23 mouse cellular contexts compared by ENCODE assay signal in genomic region chr4:150619011-150619410, GRCm38 (mm10). TPM values are rescaled to one million over a fixed set of nuclear protein-coding genes. Genes with fewer than 3 reads are reported as not detected.
DNase-seq lines count a peak whose midpoint lies in the region; ATAC-seq and TF ChIP-seq lines count a peak whose summit lies in the region.
"Had no signal": no experiment of that assay in that cellular context is flagged by ENCODE, and none has a peak within 500 bp of the region (broad histone marks: within the 10 kb centered on the region; RNA-seq: fewer than 3 reads in every experiment).

No protein-coding gene starts in this region.

- no peak for ATAC-seq in hindbrain, embryonic 16.5 days
- ATAC-seq in hindbrain, embryonic 12.5 days (ENCODE audit: low FRiP score), result no peak
- ATAC-seq in midbrain, embryonic 13.5 days, result no peak
- ATAC-seq in neural tube, embryonic 15.5 days (ENCODE audit: low FRiP score), result no peak
- ATAC-seq: activated CD4-positive, CD25-positive, alpha-beta regulatory T cell, adult 4 months; CD4-positive, CD25-positive, alpha-beta regulatory T cell, adult 4 months; forebrain, embryonic 13.5 days; Patski had no signal

- H3K4me1 ChIP-seq in heart, adult 2 months (ENCODE audit: control insufficient read depth, insufficient read depth, low read length), result no peaks in the 10 kb centered on the region
- H3K4me1 ChIP-seq in hindbrain, embryonic 16.5 days (ENCODE audit: control insufficient read depth, insufficient read depth, low read depth, low read length), result no peaks in the 10 kb centered on the region; the same call in 1 of the 2 replicates
- H3K4me1 ChIP-seq in hindbrain, embryonic 12.5 days, result no peaks in the 10 kb centered on the region
- H3K4me1 ChIP-seq in midbrain, embryonic 13.5 days (replicated peaks), result no peaks in the 10 kb centered on the region
- H3K4me1 ChIP-seq in midbrain, embryonic 10.5 days, result peaks cover 10% of the 10 kb centered on the region
- H3K4me1 ChIP-seq in neural tube, embryonic 15.5 days, result peaks cover 18% of the 10 kb centered on the region
- H3K4me1 ChIP-seq: embryonic facial prominence, embryonic 10.5 days; embryonic facial prominence, embryonic 12.5 days; forebrain, embryonic 13.5 days had no signal

- no peak overlapping the region for H3K4me3 ChIP-seq in heart, adult 2 months
- no peak overlapping the region for H3K4me3 ChIP-seq in hindbrain, embryonic 16.5 days (ENCODE audit: low read length)
- H3K4me3 ChIP-seq in hindbrain, embryonic 12.5 days, result no peak overlapping the region
- H3K4me3 ChIP-seq in midbrain, embryonic 13.5 days (replicated peaks), result no peak overlapping the region
- no peak overlapping the region for H3K4me3 ChIP-seq in midbrain, embryonic 10.5 days
- no peak overlapping the region for H3K4me3 ChIP-seq in neural tube, embryonic 15.5 days (replicated peaks)
- H3K4me3 ChIP-seq: embryonic facial prominence, embryonic 10.5 days; embryonic facial prominence, embryonic 12.5 days; forebrain, embryonic 13.5 days had no signal

- no peak overlapping the region for H3K27ac ChIP-seq in heart, adult 2 months
- H3K27ac ChIP-seq in hindbrain, embryonic 16.5 days (ENCODE audit: low read depth, low read length), result 0 out of 2 replicates have a peak overlapping the region, but pooled peaks have one; percentile 4
- no peak overlapping the region for H3K27ac ChIP-seq in hindbrain, embryonic 12.5 days
- H3K27ac ChIP-seq in midbrain, embryonic 13.5 days, result 0 out of 2 replicates have a peak overlapping the region, but pooled peaks have one; percentile 5
- H3K27ac ChIP-seq in midbrain, embryonic 10.5 days (replicated peaks), result no peak overlapping the region
- 0 out of 2 replicates have a peak overlapping the region, but pooled peaks have one; percentile 23 for H3K27ac ChIP-seq in neural tube, embryonic 15.5 days (replicated peaks)
- H3K27ac ChIP-seq: embryonic facial prominence, embryonic 10.5 days; embryonic facial prominence, embryonic 12.5 days; forebrain, embryonic 13.5 days had no signal

- no peak overlapping the region for H3K4me2 ChIP-seq in hindbrain, embryonic 16.5 days (ENCODE audit: low read length)
- no peak overlapping the region for H3K4me2 ChIP-seq in hindbrain, embryonic 12.5 days (replicated peaks)
- H3K4me2 ChIP-seq in midbrain, embryonic 13.5 days (replicated peaks), result no peak overlapping the region
- H3K4me2 ChIP-seq in neural tube, embryonic 15.5 days, result no peak overlapping the region
- H3K4me2 ChIP-seq: embryonic facial prominence, embryonic 12.5 days; forebrain, embryonic 13.5 days had no signal

- no peak for TF ChIP-seq POLR2A in heart, adult 2 months (IDR thresholded peaks at IDR 0.05; ENCODE audit: insufficient read depth, low read depth, low read length)

- H3K79me2 ChIP-seq in heart, adult 2 months (replicated peaks; ENCODE audit: control insufficient read depth, insufficient read depth, low read length), result no peaks in the 10 kb centered on the region

- H3K36me3 ChIP-seq in heart, adult 2 months (ENCODE audit: control insufficient read depth, insufficient read depth, low read length), result no peaks in the 10 kb centered on the region
- H3K36me3 ChIP-seq in hindbrain, embryonic 16.5 days (ENCODE audit: control insufficient read depth, insufficient read depth, low read length), result peaks cover 58% of the 10 kb centered on the region
- H3K36me3 ChIP-seq in hindbrain, embryonic 12.5 days, result peaks cover 72% of the 10 kb centered on the region
- H3K36me3 ChIP-seq in midbrain, embryonic 13.5 days, result peaks cover 84% of the 10 kb centered on the region
- H3K36me3 ChIP-seq in midbrain, embryonic 10.5 days, result peaks cover 98% of the 10 kb centered on the region
- peaks cover 77% of the 10 kb centered on the region for H3K36me3 ChIP-seq in neural tube, embryonic 15.5 days

- WGBS in heart, adult 2 months, result 89% methylated on average over 7 of the region's 7 CpGs
- 80% methylated on average over 7 of the region's 7 CpGs for WGBS in hindbrain, embryonic 16.5 days
- 89% methylated on average over 7 of the region's 7 CpGs for WGBS in hindbrain, embryonic 12.5 days
- WGBS in midbrain, embryonic 13.5 days, result 89% methylated on average over 7 of the region's 7 CpGs
- WGBS in midbrain, embryonic 10.5 days, result 93% methylated on average over 7 of the region's 7 CpGs
- WGBS in neural tube, embryonic 15.5 days, result 83% methylated on average over 7 of the region's 7 CpGs

- intact Hi-C loops in heart, adult 2 months (cut with DNase I), result no loop called here

- DNase-seq in heart, adult 11 months, result peak; percentile 92
- no peak for DNase-seq in heart, adult 2 months
- DNase-seq in midbrain, embryonic 10.5 days (ENCODE audit: low spot score), result no peak
- DNase-seq in neural tube, embryonic 10.5 days (ENCODE audit: extremely low spot score, low spot score), result no peak
- DNase-seq: adrenal gland, adult 8-10 months; adrenal gland, postnatal 14 days; adrenal gland, postnatal 36 days; B cell, adult 2 months; cerebellum, adult 11-12 months; cerebellum, adult 2 months; cerebellum, adult 9-10 months had no signal

- H3K9me3 ChIP-seq in hindbrain, embryonic 16.5 days (ENCODE audit: control insufficient read depth, low read length), result no peaks in the 10 kb centered on the region
- H3K9me3 ChIP-seq in hindbrain, embryonic 12.5 days (replicated peaks), result no peaks in the 10 kb centered on the region
- no peaks in the 10 kb centered on the region for H3K9me3 ChIP-seq in midbrain, embryonic 13.5 days
- H3K9me3 ChIP-seq in midbrain, embryonic 10.5 days (replicated peaks), result no peaks in the 10 kb centered on the region
- H3K9me3 ChIP-seq in neural tube, embryonic 15.5 days (replicated peaks), result no peaks in the 10 kb centered on the region
- H3K9me3 ChIP-seq: embryonic facial prominence, embryonic 10.5 days; embryonic facial prominence, embryonic 12.5 days; forebrain, embryonic 13.5 days; G1E had no signal

- H3K9ac ChIP-seq in heart, adult 2 months (ENCODE audit: low read depth, low read length), result no peak overlapping the region
- H3K9ac ChIP-seq in hindbrain, embryonic 16.5 days (ENCODE audit: low read depth, low read length), result no peak overlapping the region
- H3K9ac ChIP-seq in hindbrain, embryonic 12.5 days, result no peak overlapping the region
- H3K9ac ChIP-seq in midbrain, embryonic 13.5 days (replicated peaks), result no peak overlapping the region
- no peak overlapping the region for H3K9ac ChIP-seq in neural tube, embryonic 15.5 days (replicated peaks)
- H3K9ac ChIP-seq: embryonic facial prominence, embryonic 12.5 days; forebrain, embryonic 13.5 days had no signal

- no peak for TF ChIP-seq CTCF in heart, adult 2 months (IDR thresholded peaks at IDR 0.05)

- TF ChIP-seq EP300 in heart, adult 2 months (IDR thresholded peaks at IDR 0.05; ENCODE audit: insufficient read depth, low read depth, low read length), result no peak

- no peaks in the 10 kb centered on the region for H3K27me3 ChIP-seq in heart, adult 2 months (ENCODE audit: control insufficient read depth, insufficient read depth, low read length)
- no peaks in the 10 kb centered on the region for H3K27me3 ChIP-seq in hindbrain, embryonic 16.5 days (replicated peaks; ENCODE audit: control insufficient read depth, insufficient read depth, low read length)
- no peaks in the 10 kb centered on the region for H3K27me3 ChIP-seq in hindbrain, embryonic 12.5 days
- no peaks in the 10 kb centered on the region for H3K27me3 ChIP-seq in midbrain, embryonic 13.5 days
- no peaks in the 10 kb centered on the region for H3K27me3 ChIP-seq in midbrain, embryonic 10.5 days (ENCODE audit: low read depth, poor library complexity, severe bottlenecking)
- H3K27me3 ChIP-seq in neural tube, embryonic 15.5 days (replicated peaks), result no peaks in the 10 kb centered on the region
- H3K27me3 ChIP-seq: CH12.LX; embryonic facial prominence, embryonic 12.5 days; forebrain, embryonic 13.5 days; Patski had no signal

RNA-seq across cellular contexts. Expression of gene Slc45a1, which starts 33.0 kb away (rescaled TPM):
- total RNA-seq in heart, adult 2 months (2021), result not detected
- not detected in 2 replicates for polyA plus RNA-seq in heart, adult 2 months (2012; rRNA removed)
- 44.7 and 46.7 TPM in 2 replicates for polyA plus RNA-seq in hindbrain, embryonic 16.5 days (2015; fragmentation: Nextera tagmentation; extraction: Ambion mirVana)
- polyA plus RNA-seq in hindbrain, embryonic 12.5 days (2016; fragmentation: Nextera tagmentation; extraction: Ambion mirVana), result 12.4 and 14.1 TPM in 2 replicates
- 18.1 and 20.7 TPM in 2 replicates for polyA plus RNA-seq in midbrain, embryonic 13.5 days (2015; fragmentation: Nextera tagmentation; extraction: Ambion mirVana)
- polyA plus RNA-seq in midbrain, embryonic 10.5 days (2016; fragmentation: Nextera tagmentation; extraction: Ambion mirVana), result 1.7 and 4.4 TPM in 2 replicates
- polyA plus RNA-seq in neural tube, embryonic 15.5 days (2015; fragmentation: Nextera tagmentation; extraction: Ambion mirVana), result 37.9 and 47.8 TPM in 2 replicates
- total RNA-seq: CH12.LX had no signal
- polyA plus RNA-seq: CD4-positive, CD25-positive, alpha-beta regulatory T cell, adult 4 months; G1E; Patski had no signal

Comparison
In these comparisons a context has a peak if more than half of its experiments do, and no peak if none do; other contexts are left out.
1. H3K27ac ChIP-seq: peak in hindbrain, embryonic 16.5 days (single experiment), midbrain, embryonic 13.5 days (single experiment) and neural tube, embryonic 15.5 days (single experiment); none in heart, adult 2 months (single experiment), hindbrain, embryonic 12.5 days (single experiment) and midbrain, embryonic 10.5 days (single experiment).